Mouse (Mus musculus): Measurements from ENCODE around the gene Atl1. TPM values are rescaled to one million over a fixed set of nuclear protein-coding genes. Genes with fewer than 3 reads are reported as not detected.
A peak's percentile ranks its signal among the peaks of the same experiment; 100 is the strongest.

Gene Atl1
- polyA plus RNA-seq, 1 experiment from 2014 or later = 6.9 TPM

- DNase-seq (ENCODE audit: low spot score) = no peak
- peaks cover 4% of the 10 kb centered on the region; the same call in 1 of the 2 replicates for H3K4me1 ChIP-seq (replicated peaks; ENCODE audit: control insufficient read depth, insufficient read depth, low read length)
- 31% methylated on average over 19 of the region's 19 CpGs for WGBS
- peak overlapping the region; percentile 51 for H3K4me2 ChIP-seq (ENCODE audit: low read length)
- ATAC-seq (replicated peaks; ENCODE audit: low FRiP score, low TSS enrichment, low read depth) = no peak
- no peak overlapping the region for H3K9ac ChIP-seq (ENCODE audit: low read length)
- no peaks in the 10 kb centered on the region for H3K36me3 ChIP-seq (ENCODE audit: control insufficient read depth, insufficient read depth, low read length)
- no peak overlapping the region for H3K27ac ChIP-seq (ENCODE audit: low read depth)
- H3K4me3 ChIP-seq (ENCODE audit: low read depth, low read length) = peak overlapping the region; percentile 21; the same call in 1 of the 2 replicates
- no peaks in the 10 kb centered on the region for H3K27me3 ChIP-seq (replicated peaks; ENCODE audit: control insufficient read depth, insufficient read depth, low read length)
- H3K9me3 ChIP-seq (ENCODE audit: control insufficient read depth, low read length) = no peaks in the 10 kb centered on the region
Observed at GRCm38 (mm10) chr12:69908511-69908900, 16.1 kb downstream of the Atl1 start.

GRCm38 (mm10) chr12:69911906-69912305 lies 19.5 kb downstream of the Atl1 start:
- ATAC-seq (replicated peaks; ENCODE audit: low FRiP score, low TSS enrichment, low read depth) (no peak), DNase-seq (ENCODE audit: low spot score) (no peak)
- Histone ChIP-seq H3K9ac (ENCODE audit: low read length) (no peak overlapping the region), H3K27me3 (replicated peaks; ENCODE audit: control insufficient read depth, insufficient read depth, low read length) (no peaks in the 10 kb centered on the region), H3K4me2 (ENCODE audit: low read length) (no peak overlapping the region), H3K9me3 (ENCODE audit: control insufficient read depth, low read length) (no peaks in the 10 kb centered on the region), H3K36me3 (ENCODE audit: control insufficient read depth, insufficient read depth, low read length) (no peaks in the 10 kb centered on the region), H3K27ac (ENCODE audit: low read depth) (no peak overlapping the region), H3K4me3 (ENCODE audit: low read depth, low read length) (no peak overlapping the region), H3K4me1 (replicated peaks; ENCODE audit: control insufficient read depth, insufficient read depth, low read length) (peaks cover 4% of the 10 kb centered on the region; the same call in 1 of the 2 replicates)
- 81% methylated on average over 7 of the region's 7 CpGs for WGBS

- H3K4me3 ChIP-seq (ENCODE audit: low read depth, low read length) = no peak overlapping the region
- DNase-seq (ENCODE audit: low spot score) = no peak
- H3K4me1 ChIP-seq (replicated peaks; ENCODE audit: control insufficient read depth, insufficient read depth, low read length) = no peaks in the 10 kb centered on the region; the same call in 1 of the 2 replicates
- H3K36me3 ChIP-seq (ENCODE audit: control insufficient read depth, insufficient read depth, low read length) = no peaks in the 10 kb centered on the region
- no peaks in the 10 kb centered on the region for H3K9me3 ChIP-seq (ENCODE audit: control insufficient read depth, low read length)
- no peak overlapping the region for H3K9ac ChIP-seq (ENCODE audit: low read length)
- H3K4me2 ChIP-seq (ENCODE audit: low read length) = no peak overlapping the region
- 81% methylated on average over 7 of the region's 7 CpGs for WGBS
- no peak for ATAC-seq (replicated peaks; ENCODE audit: low FRiP score, low TSS enrichment, low read depth)
- H3K27me3 ChIP-seq (replicated peaks; ENCODE audit: control insufficient read depth, insufficient read depth, low read length) = no peaks in the 10 kb centered on the region
- no peak overlapping the region for H3K27ac ChIP-seq (ENCODE audit: low read depth)
Observed at GRCm38 (mm10) chr12:69912737-69913136, 20.3 kb downstream of the Atl1 start.

- H3K4me2 ChIP-seq (ENCODE audit: low read length) = no peak overlapping the region
- WGBS = 70% methylated on average over 2 of the region's 2 CpGs
Observed at GRCm38 (mm10) chr12:69917870-69918269, 25.5 kb downstream of the Atl1 start.

GRCm38 (mm10) chr12:69922099-69922498 lies 29.7 kb downstream of the Atl1 start:
- Histone ChIP-seq H3K9me3 (ENCODE audit: control insufficient read depth, low read length) (no peaks in the 10 kb centered on the region), H3K27ac (ENCODE audit: low read depth) (no peak overlapping the region), H3K9ac (ENCODE audit: low read length) (no peak overlapping the region), H3K36me3 (ENCODE audit: control insufficient read depth, insufficient read depth, low read length) (no peaks in the 10 kb centered on the region), H3K4me1 (replicated peaks; ENCODE audit: control insufficient read depth, insufficient read depth, low read length) (no peaks in the 10 kb centered on the region), H3K4me2 (ENCODE audit: low read length) (no peak overlapping the region), H3K4me3 (ENCODE audit: low read depth, low read length) (no peak overlapping the region), H3K27me3 (replicated peaks; ENCODE audit: control insufficient read depth, insufficient read depth, low read length) (no peaks in the 10 kb centered on the region)
- ATAC-seq (replicated peaks; ENCODE audit: low FRiP score, low TSS enrichment, low read depth) = no peak
- 73% methylated on average over 1 of the region's 1 CpGs for WGBS
- no peak for DNase-seq (ENCODE audit: low spot score)

More at GRCm38 (mm10) chr12:69917870-69918269, 25.5 kb downstream of the Atl1 start:
- Histone ChIP-seq H3K4me1 (replicated peaks; ENCODE audit: control insufficient read depth, insufficient read depth, low read length) (no peaks in the 10 kb centered on the region), H3K27me3 (replicated peaks; ENCODE audit: control insufficient read depth, insufficient read depth, low read length) (no peaks in the 10 kb centered on the region), H3K4me3 (ENCODE audit: low read depth, low read length) (no peak overlapping the region), H3K9ac (ENCODE audit: low read length) (no peak overlapping the region), H3K9me3 (ENCODE audit: control insufficient read depth, low read length) (no peaks in the 10 kb centered on the region), H3K36me3 (ENCODE audit: control insufficient read depth, insufficient read depth, low read length) (no peaks in the 10 kb centered on the region), H3K27ac (ENCODE audit: low read depth) (no peak overlapping the region)
- ATAC-seq (replicated peaks; ENCODE audit: low FRiP score, low TSS enrichment, low read depth) = no peak
- DNase-seq (ENCODE audit: low spot score) = no peak

GRCm38 (mm10) chr12:69923128-69923527 lies 30.7 kb downstream of the Atl1 start:
- 79% methylated on average over 3 of the region's 3 CpGs for WGBS
- Histone ChIP-seq H3K27me3 (replicated peaks; ENCODE audit: control insufficient read depth, insufficient read depth, low read length) (no peaks in the 10 kb centered on the region), H3K9me3 (ENCODE audit: control insufficient read depth, low read length) (no peaks in the 10 kb centered on the region), H3K4me1 (replicated peaks; ENCODE audit: control insufficient read depth, insufficient read depth, low read length) (no peaks in the 10 kb centered on the region), H3K4me3 (ENCODE audit: low read depth, low read length) (no peak overlapping the region), H3K4me2 (ENCODE audit: low read length) (no peak overlapping the region), H3K27ac (ENCODE audit: low read depth) (no peak overlapping the region), H3K9ac (ENCODE audit: low read length) (no peak overlapping the region), H3K36me3 (ENCODE audit: control insufficient read depth, insufficient read depth, low read length) (no peaks in the 10 kb centered on the region)
- no peak for ATAC-seq (replicated peaks; ENCODE audit: low FRiP score, low TSS enrichment, low read depth)
- DNase-seq (ENCODE audit: low spot score) = no peak

- no peak overlapping the region for H3K4me2 ChIP-seq (ENCODE audit: low read length)
- H3K27ac ChIP-seq (ENCODE audit: low read depth) = no peak overlapping the region
- H3K27me3 ChIP-seq (replicated peaks; ENCODE audit: control insufficient read depth, insufficient read depth, low read length) = no peaks in the 10 kb centered on the region
- no peaks in the 10 kb centered on the region for H3K36me3 ChIP-seq (ENCODE audit: control insufficient read depth, insufficient read depth, low read length)
- H3K9ac ChIP-seq (ENCODE audit: low read length) = no peak overlapping the region
- 74% methylated on average over 3 of the region's 3 CpGs for WGBS
- H3K4me3 ChIP-seq (ENCODE audit: low read depth, low read length) = no peak overlapping the region
- ATAC-seq (replicated peaks; ENCODE audit: low FRiP score, low TSS enrichment, low read depth) (no peak), DNase-seq (ENCODE audit: low spot score) (no peak)
- no peaks in the 10 kb centered on the region for H3K9me3 ChIP-seq (ENCODE audit: control insufficient read depth, low read length)
- no peaks in the 10 kb centered on the region for H3K4me1 ChIP-seq (replicated peaks; ENCODE audit: control insufficient read depth, insufficient read depth, low read length)
Observed at GRCm38 (mm10) chr12:69923603-69924002, 31.2 kb downstream of the Atl1 start.

GRCm38 (mm10) chr12:69924012-69924411 lies 31.6 kb downstream of the Atl1 start:
- Histone ChIP-seq H3K9me3 (ENCODE audit: control insufficient read depth, low read length) (no peaks in the 10 kb centered on the region), H3K27me3 (replicated peaks; ENCODE audit: control insufficient read depth, insufficient read depth, low read length) (no peaks in the 10 kb centered on the region), H3K4me2 (ENCODE audit: low read length) (no peak overlapping the region), H3K27ac (ENCODE audit: low read depth) (no peak overlapping the region), H3K9ac (ENCODE audit: low read length) (no peak overlapping the region), H3K4me3 (ENCODE audit: low read depth, low read length) (no peak overlapping the region), H3K36me3 (ENCODE audit: control insufficient read depth, insufficient read depth, low read length) (no peaks in the 10 kb centered on the region), H3K4me1 (replicated peaks; ENCODE audit: control insufficient read depth, insufficient read depth, low read length) (no peaks in the 10 kb centered on the region)
- no peak for ATAC-seq (replicated peaks; ENCODE audit: low FRiP score, low TSS enrichment, low read depth)
- peak; percentile 71 for DNase-seq (ENCODE audit: low spot score)
- WGBS = 19% methylated on average over 5 of the region's 5 CpGs

- Histone ChIP-seq H3K4me3 (ENCODE audit: low read depth, low read length) (no peak overlapping the region), H3K9me3 (ENCODE audit: control insufficient read depth, low read length) (no peaks in the 10 kb centered on the region), H3K4me2 (ENCODE audit: low read length) (no peak overlapping the region), H3K27me3 (replicated peaks; ENCODE audit: control insufficient read depth, insufficient read depth, low read length) (no peaks in the 10 kb centered on the region), H3K36me3 (ENCODE audit: control insufficient read depth, insufficient read depth, low read length) (no peaks in the 10 kb centered on the region), H3K27ac (ENCODE audit: low read depth) (no peak overlapping the region), H3K4me1 (replicated peaks; ENCODE audit: control insufficient read depth, insufficient read depth, low read length) (no peaks in the 10 kb centered on the region), H3K9ac (ENCODE audit: low read length) (no peak overlapping the region)
- 48% methylated on average over 7 of the region's 7 CpGs for WGBS
- ATAC-seq (replicated peaks; ENCODE audit: low FRiP score, low TSS enrichment, low read depth) (no peak), DNase-seq (ENCODE audit: low spot score) (no peak)
Observed at GRCm38 (mm10) chr12:69926716-69927115, 34.3 kb downstream of the Atl1 start.
